Mouse (Mus musculus) fibroblast of lung, adult 2 months (primary cell): ENCODE measurements around the gene Iqsec1.

Experiments used
- DNase-seq: peaks from one replicate; pipeline ENCODE4 v3.0.0-alpha.2; 2011; ENCODE audit warnings: low read depth

Gene Iqsec1

DNA sequence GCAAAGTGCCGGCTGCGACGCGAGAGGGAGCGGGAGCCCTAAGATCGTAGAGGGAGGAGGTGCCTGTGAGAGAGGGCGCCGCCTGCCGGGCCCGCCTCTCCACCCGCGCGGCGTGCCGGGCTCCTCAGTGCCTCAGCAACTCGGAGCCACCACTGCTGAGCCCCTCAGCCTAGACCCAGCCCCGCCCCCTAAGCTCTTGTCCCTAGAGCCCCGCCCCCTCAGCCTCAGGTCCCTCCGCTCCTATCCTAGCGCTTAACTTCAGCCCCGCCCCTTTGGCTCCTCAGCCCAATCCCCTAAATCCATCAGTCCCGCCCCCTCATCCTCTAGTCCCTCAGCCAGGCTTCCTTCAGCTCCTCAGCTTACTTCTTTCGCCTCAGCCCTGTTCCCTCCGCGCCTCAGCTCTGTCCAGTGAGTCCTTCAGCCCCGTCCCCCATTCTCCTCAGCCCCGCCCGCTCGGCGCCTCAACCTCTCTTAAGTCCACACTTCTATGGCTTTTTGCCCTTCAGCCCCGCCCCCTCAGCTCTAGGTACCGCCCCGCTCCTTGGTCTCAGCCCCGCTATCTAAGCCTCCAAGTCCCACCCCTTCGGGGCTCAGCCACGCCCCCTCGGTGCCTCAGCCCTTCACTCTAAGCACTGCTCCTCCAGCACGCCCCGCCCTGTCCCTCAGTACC, at the start of gene Iqsec1:
TSS of gene Iqsec1 (minus strand) at position 38 of the 670 bp plus-strand sequence.
- peak; percentile 7 for DNase-seq

DNA sequence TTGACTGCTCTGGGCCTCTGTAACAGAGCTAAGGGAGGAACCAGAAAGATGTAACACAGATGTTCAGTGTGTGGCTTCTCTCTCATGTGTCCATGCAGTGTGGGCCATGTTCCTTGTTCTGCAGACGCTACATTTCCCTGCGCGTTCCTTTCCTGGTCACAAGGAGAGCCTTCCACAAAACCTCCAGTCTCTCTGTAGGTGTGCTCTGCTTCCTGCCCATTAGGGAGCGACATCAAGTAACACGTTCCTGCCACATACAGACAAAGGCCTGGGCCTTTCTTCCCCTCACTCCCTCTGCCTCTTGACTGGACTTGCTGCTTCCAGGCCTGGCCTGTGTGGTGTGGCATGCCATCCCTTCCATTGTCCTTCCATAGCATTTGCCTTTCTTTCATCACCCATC, 39.8 kb upstream of the Iqsec1 start:
- DNase-seq: no peak

DNA sequence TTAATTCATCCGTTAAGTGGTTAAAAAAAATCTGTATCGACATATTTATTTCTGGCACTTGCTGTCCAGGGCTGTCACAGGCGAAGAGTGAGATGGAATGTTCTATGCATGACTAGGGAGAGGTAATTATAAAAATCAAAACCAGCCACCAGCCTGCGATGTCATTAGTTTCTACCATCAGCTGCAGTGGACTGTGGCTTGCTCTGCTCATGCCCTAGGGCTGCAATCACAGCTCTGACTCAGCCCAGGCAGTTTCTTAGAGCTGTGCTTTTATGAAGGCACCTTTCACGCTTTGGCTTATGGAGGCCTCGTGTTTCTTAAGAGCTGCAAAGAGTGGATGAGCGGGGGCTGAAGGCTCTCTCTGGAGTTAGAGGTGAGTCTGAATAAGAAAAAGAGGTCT, 32.3 kb upstream of the Iqsec1 start:
- DNase-seq: peak; percentile 15

DNA sequence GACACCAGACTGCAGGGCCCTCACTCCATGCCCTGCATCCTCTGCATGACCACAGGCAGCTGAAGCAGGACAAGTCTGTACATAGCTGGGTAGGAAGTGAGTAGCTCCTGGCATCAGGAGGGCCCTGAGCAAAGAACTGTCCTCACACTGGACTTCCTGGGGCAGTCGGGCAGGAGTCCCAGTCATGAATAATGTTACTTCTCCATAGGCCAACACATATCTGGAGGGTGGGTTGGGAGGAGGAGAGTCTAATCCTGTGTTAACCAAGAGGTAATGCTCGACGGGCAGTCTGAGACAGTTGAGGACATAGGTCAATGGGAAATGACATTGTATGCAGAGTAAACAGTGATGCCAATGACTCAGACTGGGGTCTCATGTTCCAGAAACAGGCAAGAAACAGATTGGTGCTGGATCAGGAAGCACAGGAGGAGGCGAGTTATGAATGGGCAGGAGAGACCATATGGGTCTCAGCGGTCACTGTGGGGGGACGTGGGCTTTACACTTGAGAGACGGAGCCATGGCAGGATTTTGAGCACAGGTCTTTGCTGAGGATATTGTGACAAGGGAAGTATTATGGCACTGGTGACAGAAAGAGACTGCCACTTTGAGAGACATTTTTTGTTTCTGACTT, 28.2 kb upstream of the Iqsec1 start:
- no peak for DNase-seq

DNA sequence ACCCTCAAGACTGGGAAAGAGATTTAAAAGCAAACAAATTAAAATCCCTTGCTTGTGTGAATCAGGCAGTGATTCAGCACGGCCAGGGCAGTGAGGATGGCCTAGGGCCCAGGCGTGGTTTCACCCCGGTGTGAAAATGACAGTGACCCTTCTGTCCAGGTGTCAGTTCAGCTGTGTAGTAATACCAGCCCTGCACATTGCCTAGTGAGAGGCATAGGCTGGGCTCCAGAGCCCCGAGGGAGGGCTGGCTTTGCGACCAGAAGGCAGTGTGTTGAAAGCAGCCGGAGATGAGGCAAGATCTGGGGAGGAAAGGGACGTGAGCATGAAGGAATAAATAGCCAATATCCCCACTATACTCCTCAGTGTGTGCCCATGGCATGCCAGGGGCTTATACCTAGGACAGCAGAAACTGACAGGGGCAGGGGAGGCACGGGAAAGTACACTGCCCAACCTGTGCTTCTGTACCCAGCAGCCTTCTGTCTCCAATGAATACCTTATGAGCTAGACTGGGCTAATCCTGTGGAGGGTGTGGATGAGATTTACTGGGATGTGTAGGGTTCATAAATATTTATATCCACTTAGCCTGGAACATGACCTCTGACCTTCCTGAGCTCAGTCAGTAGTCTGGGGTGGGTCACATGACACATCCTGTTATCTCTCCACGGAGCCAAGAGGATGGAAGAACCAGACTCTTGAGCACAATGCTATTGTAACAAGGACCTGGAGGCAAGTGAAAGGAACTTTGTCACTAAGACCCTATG, 25.9 kb upstream of the Iqsec1 start:
- peak; percentile 19 for DNase-seq

DNA sequence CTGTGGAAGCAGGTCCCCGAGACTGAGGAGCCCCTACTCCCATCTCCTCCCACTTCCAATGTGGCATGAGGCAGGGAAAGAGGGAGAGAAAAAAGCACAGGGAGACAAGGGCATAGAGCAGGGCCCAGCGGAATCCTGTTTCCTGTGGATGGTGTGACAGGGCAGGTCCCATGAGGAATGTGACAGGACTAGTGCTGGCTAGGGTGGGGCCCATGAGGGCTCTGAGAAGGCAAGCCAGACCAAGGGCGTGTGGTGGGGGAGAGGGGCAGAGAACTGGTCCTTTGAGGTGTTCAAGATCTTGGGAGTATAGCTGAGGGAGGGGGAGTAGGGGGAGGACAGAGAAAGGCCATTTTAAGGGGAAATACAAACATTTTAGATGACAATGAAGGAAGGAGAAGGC, 24.0 kb upstream of the Iqsec1 start:
- no peak for DNase-seq

DNA sequence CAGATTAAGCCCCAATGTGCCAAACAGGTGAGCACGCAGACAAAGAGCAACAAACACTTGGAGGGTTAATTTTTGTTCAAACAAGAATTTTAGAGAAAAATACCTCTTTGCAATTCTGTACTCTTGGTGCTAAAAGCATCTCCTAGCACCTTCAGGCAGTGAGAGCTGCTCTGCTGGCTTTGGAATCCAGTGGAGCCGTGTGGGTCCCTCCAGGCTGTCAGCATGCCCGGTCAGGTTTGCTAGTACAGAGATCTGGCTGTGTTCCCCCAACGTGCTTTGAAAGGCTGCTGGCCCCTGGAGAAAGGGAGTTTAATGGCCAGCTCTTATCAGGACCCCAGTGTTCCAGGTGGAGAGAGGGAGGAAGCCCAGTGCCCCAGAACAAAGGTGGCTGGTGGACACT, 23.1 kb upstream of the Iqsec1 start:
- no peak for DNase-seq

DNA sequence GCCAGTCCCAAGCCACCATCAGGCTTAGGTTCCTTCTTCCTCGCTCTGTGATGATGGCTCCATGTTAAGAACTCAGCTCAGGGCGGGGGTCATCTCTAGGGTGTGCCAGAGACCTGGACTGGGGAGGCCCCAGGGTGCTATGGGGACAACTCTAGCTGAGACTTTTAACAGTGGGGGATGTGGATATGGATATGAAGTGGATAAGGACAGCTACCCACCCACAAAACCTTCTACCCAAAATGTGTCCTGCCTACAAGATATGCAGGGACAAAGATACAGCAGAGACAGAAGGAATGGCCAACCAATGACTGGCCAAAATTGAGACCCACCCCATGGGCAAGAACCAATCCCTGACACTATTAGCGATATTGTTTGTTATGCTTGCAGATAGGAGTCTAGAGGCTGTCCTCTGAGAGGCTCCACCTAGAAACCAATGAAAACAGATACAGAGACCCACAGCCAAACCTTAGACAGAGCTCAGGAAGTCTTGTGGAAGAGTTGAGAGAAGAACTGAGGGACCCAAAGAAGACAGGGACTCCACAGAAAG, 19.9 kb upstream of the Iqsec1 start:
- no peak for DNase-seq

DNA sequence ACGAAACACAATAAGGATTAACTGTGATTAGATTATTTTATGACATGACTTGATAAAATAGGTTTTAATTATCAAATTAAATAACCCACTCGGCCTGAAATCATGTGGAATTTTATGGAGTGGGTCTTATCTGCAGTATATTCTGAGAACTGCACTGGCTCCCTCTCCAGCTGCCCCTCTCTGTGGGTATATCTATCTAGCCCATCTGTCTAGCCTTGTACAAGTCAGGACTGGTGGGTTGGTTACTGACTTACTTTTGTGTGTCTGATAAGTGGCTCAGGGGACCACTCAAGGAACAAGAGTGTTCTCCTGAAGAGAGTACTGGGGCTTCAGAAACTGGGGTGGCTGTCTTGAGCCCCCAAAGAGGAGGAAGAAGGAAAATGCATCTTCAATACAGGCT, 18.7 kb upstream of the Iqsec1 start:
- DNase-seq: no peak

DNA sequence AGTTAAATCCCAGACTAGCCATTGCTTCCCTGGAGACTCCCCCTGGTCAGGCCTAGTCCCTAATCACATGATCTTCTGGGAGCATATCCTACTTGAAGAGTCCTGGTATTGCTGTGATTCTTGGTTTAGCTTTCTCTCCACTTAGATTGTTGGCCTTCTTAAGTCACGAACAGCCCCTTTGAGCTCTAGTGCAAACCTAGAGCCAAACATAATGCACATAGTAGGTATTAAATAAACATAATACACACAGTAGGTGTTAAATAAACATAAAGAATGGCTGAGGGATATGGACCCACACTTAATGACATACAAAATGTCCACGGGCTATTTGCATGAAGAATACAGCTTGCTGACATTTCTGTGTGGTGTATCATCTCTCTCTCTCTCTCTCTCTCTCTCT, 15.7 kb upstream of the Iqsec1 start:
- no peak for DNase-seq

DNA sequence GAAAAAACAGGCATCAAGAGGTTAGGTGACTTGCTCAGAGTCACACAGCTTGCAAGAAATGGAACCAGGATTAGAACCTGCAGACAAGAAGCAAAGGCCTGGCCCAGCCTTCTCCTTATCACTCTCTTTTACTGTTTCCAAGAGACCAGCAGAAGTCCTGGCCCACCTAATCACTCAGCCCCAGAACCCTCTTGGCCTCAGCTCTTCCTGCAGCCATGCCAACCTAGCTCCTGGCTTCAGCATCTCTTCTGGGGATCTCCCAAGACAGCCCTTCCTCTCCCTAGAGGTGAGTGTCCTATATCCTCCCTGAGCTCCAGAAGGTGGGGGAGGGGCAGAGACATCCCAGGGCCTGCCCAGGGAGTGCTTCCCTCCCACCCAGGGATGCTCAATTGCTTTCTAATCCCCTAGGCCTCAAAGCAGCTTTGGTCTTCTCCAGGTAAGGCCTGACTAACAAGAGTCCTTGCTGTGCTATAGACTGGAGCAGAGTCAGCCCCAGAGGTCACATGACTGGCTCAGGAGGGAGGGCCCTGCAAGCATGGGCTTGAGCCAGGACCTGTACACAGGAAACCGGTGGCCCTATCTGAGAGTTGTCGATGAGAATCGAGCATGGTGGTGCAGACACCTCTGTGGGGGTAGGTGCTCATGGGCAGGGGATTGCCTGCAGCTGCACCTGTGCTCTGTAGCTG, 15.0 kb upstream of the Iqsec1 start:
- no peak for DNase-seq

DNA sequence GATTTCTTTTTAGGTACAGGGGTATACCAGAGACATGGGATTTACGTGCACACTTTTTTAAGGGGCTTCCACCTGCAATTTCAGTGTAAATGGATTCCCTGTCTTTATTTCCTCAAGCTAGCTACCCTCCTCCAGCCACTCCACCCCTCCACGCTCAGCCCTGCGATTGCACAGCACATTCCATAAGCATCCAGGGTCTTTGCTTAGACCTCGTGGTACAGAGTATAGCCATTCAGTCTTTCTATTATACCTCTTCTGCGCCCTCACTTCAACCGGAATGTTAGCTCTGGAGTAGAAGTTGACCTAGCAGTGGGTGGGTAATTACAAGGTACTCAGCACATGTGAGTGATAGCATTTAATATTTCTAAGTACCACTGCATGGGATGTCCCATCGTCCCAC, 13.1 kb upstream of the Iqsec1 start:
- DNase-seq: no peak

DNA sequence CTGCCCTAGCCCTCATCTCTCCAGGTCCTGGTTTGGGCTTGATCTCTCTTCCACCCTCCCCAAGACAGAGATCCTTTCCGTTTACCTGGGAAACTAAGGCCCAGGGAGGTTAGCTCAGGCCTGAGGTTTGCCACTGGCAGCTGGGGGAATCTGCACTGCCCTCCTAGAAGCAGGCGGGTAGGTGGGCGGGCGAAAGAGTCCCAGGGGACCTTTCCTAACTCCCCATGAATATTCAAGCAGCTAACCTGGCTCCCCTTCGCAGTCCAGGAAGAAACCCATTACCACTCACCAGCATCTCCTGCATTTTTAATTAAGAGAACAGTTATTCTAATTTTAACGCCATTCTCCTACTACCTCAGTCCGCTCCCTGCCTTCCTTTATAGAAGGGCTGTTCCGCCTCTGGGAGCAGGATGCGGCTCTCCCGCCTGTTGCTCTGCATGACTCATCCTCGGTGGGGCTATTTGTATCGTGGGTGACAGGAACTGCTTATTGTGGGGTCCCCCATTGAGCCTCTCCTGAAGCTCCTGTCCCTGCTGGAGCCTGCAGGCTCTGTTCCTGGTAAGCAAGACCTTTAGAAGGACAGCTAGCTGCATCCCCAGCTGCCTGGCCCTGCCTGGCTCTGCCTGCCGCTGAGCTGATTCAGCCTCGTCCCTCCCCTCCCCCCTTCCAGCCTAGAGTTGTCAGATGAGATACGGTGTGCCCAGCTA, 12.5 kb upstream of the Iqsec1 start:
- no peak for DNase-seq

DNA sequence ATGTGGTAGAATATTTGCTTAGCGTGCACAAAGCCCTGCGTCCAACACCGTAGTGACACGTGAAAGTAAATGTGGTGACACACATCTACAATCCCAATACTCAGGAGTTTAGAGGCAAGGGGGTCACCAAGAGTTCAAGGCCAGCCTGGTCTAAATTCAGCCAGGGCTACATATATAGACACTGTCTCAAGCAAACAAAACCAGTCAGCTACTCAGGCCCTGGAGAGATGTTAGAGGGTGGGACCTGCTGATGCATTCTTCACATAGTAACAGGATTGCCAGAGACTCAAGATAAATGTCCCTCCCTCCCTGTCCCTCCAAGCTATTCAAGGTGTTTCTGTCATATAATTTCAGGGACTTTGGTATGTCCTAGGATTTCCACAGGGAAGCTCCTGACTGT, 10.7 kb upstream of the Iqsec1 start:
- DNase-seq: no peak

DNA sequence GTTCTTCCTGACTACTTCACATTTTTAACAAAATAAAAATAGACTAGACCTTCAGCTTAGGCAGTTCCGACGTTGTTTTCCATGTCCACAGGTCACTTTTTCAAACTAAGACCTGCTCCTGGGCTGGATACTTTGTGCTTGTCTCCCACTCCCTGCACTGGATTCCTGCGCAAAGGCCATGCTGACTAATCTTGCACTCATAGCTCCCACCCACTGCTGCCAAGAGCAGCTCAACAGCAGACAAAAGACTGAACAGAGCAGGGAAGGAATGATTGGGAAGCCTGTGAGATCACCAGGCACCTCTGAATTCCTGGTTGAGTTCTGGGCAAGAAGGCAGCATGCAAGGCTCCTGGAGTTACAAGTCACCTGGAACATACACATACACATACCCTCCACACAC, 8.5 kb upstream of the Iqsec1 start:
- peak; percentile 12 for DNase-seq

DNA sequence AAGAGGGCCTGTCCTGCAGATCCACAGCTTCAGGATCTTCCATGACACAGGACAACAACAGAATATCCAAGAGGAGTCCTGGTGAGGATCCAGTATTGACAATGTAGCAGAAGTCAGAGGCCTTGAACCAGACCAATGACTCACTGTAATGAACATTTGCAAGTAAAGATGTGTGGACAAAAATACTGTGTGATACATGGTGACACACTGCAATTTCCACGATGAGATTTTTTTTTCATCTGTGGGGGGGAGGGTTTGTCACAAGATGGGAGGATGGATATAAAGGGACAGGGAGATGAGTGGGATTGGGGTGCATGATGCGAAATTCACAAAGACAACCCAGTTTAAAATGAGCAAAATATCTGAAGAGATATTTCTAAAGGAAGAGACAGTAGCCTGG, 7.7 kb upstream of the Iqsec1 start:
- no peak for DNase-seq

DNA sequence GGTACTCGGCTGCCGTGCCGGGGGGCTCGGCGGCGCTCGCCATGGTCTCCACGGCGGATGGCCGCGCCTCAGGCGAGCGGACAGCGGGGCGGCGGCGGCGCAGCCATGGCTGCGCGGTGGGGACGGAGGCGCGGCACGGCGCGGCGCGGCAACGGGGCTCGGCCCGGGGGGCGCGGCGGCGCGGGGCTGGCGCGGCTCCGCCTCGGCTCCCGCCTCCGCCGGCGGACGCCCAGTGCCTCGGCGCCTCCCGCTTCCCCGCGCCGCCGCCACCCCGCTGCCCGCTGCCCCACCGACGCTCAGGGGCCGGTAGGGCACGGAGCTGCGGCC, 223 bp downstream of the Iqsec1 start:
- no peak for DNase-seq

DNA sequence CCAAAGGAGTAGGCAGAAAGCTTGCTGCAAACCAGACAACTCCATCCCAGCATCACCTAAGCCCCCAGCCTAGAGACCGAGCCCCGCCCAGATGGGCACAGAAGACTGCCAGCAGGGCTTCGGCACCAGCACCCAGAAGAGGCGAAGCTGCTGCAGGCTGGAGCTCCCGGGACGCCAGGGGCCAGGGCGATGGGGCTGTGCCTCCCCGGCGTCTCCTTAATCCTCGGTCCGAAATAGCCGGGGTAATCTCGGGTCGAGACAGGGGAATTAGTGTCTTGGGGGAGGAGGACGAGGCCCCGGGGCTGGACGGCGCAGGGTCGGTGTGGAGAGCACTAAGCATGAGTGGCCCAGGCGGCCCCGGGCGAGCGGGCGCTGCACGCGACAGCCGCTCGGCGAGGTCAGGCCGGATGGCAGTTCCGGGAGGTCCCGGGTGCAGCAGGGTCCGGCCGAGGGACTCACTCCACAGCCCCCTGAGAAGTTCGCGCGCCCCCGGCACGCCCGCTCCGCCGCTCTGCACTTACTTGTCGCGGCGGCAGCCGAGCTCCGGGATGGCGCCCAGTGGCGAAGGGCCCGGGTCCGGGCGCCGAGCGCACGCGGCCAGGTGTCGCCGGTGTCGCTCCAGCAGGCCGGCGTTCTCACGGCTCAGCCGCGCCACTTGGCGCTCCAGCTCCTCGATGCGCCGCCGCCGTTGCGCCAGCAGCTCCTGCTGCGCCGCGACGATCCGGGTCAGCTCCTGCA, 755 bp downstream of the Iqsec1 start:
- DNase-seq: no peak

DNA sequence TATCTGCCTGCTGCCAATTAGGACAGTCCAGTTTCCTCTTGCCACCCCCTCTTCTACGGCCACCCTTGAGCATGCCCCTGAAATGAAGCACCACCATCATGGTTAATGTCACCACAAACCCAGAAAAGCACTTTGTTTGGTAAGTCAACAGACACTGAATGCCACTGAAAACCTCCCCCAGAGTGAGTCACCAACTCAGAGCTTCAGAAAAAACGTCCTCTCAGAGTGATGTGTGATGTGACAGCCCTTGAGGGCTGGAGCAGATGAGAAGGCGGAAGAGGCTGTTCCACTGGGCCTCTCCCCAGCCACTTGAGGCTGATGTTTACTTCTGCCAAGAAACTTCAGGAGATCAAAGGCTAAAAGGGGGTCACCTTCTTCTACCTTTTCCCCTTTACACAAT, 4.4 kb downstream of the Iqsec1 start:
- DNase-seq: no peak

DNA sequence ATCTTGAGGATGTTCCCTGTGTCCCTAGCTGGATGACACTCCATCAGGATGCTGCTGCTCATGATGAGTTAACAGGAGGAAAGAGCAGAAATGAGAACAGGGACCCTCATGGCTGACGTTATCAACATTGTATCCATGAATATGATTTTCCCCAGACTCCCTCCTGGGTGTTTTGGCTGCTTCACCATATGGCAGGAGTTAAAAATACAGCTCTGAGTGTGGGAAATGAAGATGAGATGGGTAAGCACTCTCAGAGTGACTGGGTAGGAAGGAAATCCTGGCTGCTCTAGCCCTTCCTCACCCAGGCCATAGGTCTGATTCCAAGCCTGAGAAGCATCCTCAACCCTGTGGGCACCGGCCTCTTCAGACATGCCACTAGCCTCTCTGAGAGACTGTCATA, 14.2 kb downstream of the Iqsec1 start:
- DNase-seq: no peak

DNA sequence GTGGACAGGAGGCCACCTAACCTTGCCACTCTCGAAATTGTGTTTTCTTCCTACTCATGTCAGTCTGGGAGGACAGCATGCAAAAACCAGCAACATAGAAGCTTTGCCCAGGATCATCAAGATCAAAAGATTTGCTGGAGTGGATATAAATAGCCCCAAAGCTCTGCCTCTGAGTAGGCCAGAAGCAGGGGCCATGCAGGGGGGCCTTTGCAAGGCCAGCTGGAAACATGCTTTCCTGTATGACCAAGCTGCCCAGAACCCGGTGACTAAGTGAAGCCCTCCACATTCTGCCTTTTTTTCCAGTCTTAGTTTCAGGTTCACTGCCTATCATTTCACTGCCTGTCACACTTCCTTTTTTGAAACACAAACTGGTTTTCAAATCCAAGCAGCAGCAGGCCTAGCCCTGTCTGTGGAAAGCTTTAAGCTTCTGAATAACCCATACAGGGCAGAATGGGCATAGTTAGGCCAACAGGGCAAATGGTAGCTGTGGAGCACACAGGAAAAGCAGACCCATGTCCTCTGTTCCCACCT, 19.1 kb downstream of the Iqsec1 start:
- DNase-seq: no peak
